Mouse (Mus musculus) MEL (cell line): ENCODE data around the gene Slc26a9. TPM values are rescaled to one million over a fixed set of nuclear protein-coding genes. Genes with fewer than 3 reads are reported as not detected.

Experiments
- DNase-seq: peaks from one replicate; pipeline ENCODE4 v3.0.0; 2011; ENCODE audit warnings: low read depth, low spot score
- H3K27ac ChIP-seq: 2 replicates; pipeline ENCODE4 v1.5.1; 2012; ENCODE audit warnings: low read depth, mild to moderate bottlenecking, control low read depth, low read length, moderate library complexity; ENCODE audit not compliant: control insufficient read depth
- H3K27me3 ChIP-seq, 2 experiments: fragments of 150-350 bp in 1 of 2; sonication (generic) in 1 of 2; 2 replicates each; pipeline ENCODE4 v1.6.1; 2012; ENCODE audit warnings: low read length in 2 of 2, mild to moderate bottlenecking in 2 of 2, improper control_type of control experiment in 1 of 2, moderate library complexity in 1 of 2; ENCODE audit not compliant: insufficient read depth in 2 of 2, control insufficient read depth in 1 of 2
- H3K36me3 ChIP-seq, 2 experiments: 2 replicates each; pipeline ENCODE4 v1.6.1; 2012 to 2014; ENCODE audit warnings: low read length in 2 of 2, improper control_type of control experiment in 1 of 2, inconsistent platforms in 1 of 2, mild to moderate bottlenecking in 1 of 2; ENCODE audit not compliant: insufficient read depth in 2 of 2, control insufficient read depth in 1 of 2
- H3K4me1 ChIP-seq, 2 experiments: fragments of 150-350 bp in 1 of 2; sonication (generic) in 1 of 2; 2 replicates each; pipeline ENCODE4 v1.6.1; 2012; ENCODE audit warnings: low read length in 2 of 2, improper control_type of control experiment in 1 of 2, mild to moderate bottlenecking in 1 of 2; ENCODE audit not compliant: insufficient read depth in 2 of 2, control insufficient read depth in 1 of 2
- H3K4me3 ChIP-seq, 2 experiments: fragments of 150-350 bp in 1 of 2; sonication (generic) in 1 of 2; 2 replicates each; pipeline ENCODE4 v1.5.1; 2012; ENCODE audit warnings: low read depth in 2 of 2, low read length in 2 of 2, mild to moderate bottlenecking in 2 of 2, moderate library complexity in 2 of 2, control low read depth in 1 of 2, improper control_type of control experiment in 1 of 2; ENCODE audit not compliant: control insufficient read depth in 1 of 2, insufficient read depth in 1 of 2
- H3K79me2 ChIP-seq: 2 replicates; pipeline ENCODE4 v1.6.1; 2012; ENCODE audit warnings: mild to moderate bottlenecking, low read length, moderate library complexity; ENCODE audit not compliant: control insufficient read depth, poor library complexity, insufficient read depth
- H3K9ac ChIP-seq: 2 replicates; pipeline ENCODE4 v1.6.1; 2012; ENCODE audit warnings: low read depth, mild to moderate bottlenecking, control low read depth, low read length, moderate library complexity; ENCODE audit not compliant: control insufficient read depth, poor library complexity, severe bottlenecking
- H3K9me3 ChIP-seq: fragments of 150-350 bp; sonication (generic); replicated peaks from 2 replicates; pipeline ENCODE4 v1.6.1; 2012; ENCODE audit warnings: mild to moderate bottlenecking, low read length, improper control_type of control experiment, moderate library complexity; ENCODE audit not compliant: insufficient read depth
- CHD2 ChIP-seq: IDR thresholded peaks from 2 replicates; pipeline ENCODE4 v1.6.1; 2011; ENCODE audit warnings: low read length, improper control_type of control experiment
- CTCF ChIP-seq, 3 experiments: IDR thresholded peaks in 2 of 3; conservative IDR thresholded peaks in 1 of 3; 2 replicates each; pipeline ENCODE4 v1.5.1; 2011 to 2012; ENCODE audit warnings: low read length in 3 of 3, low read depth in 2 of 3, mild to moderate bottlenecking in 2 of 3, improper control_type of control experiment in 1 of 3, inconsistent platforms in 1 of 3, mixed read lengths in 1 of 3, moderate library complexity in 1 of 3; ENCODE audit not compliant: control insufficient read depth in 1 of 3, insufficient read depth in 1 of 3, poor library complexity in 1 of 3, severe bottlenecking in 1 of 3
- E2F4 ChIP-seq: IDR thresholded peaks from 2 replicates; pipeline ENCODE4 v1.6.1; 2011; ENCODE audit warnings: low read depth, low read length, improper control_type of control experiment, borderline replicate concordance
- GABPA ChIP-seq: IDR thresholded peaks from 2 replicates; pipeline ENCODE4 v1.6.1; 2012; ENCODE audit warnings: low read depth, mild to moderate bottlenecking, inconsistent platforms, low read length, improper control_type of control experiment, moderate library complexity
- GATA1 ChIP-seq: IDR thresholded peaks from 2 replicates; pipeline ENCODE4 v1.6.1; 2011; ENCODE audit warnings: low read depth, low read length, improper control_type of control experiment
- KAT2A ChIP-seq: conservative IDR thresholded peaks from 2 replicates; pipeline ENCODE4 v1.6.1; 2012; ENCODE audit warnings: low read depth, low read length, improper control_type of control experiment, inconsistent platforms
- MAX ChIP-seq: IDR thresholded peaks from 2 replicates; pipeline ENCODE4 v1.6.1; 2011; ENCODE audit warnings: low read length, improper control_type of control experiment
- MEF2A ChIP-seq: IDR thresholded peaks from 2 replicates; pipeline ENCODE4 v1.6.1; 2014; ENCODE audit warnings: low read depth, mild to moderate bottlenecking, inconsistent platforms, low read length, improper control_type of control experiment; ENCODE audit not compliant: poor library complexity, insufficient replicate concordance, severe bottlenecking; ENCODE audit errors: extremely low read depth
- MXI1 ChIP-seq: IDR thresholded peaks from 2 replicates; pipeline ENCODE4 v1.6.1; 2011; ENCODE audit warnings: mild to moderate bottlenecking, low read depth, low read length, improper control_type of control experiment
- MYB ChIP-seq: IDR thresholded peaks from 2 replicates; pipeline ENCODE4 v1.6.1; 2011; ENCODE audit warnings: mild to moderate bottlenecking, low read depth, low read length, improper control_type of control experiment
- MYC ChIP-seq: IDR thresholded peaks from 2 replicates; pipeline ENCODE4 v1.6.1; 2011; ENCODE audit warnings: low read depth, mild to moderate bottlenecking, low read length, improper control_type of control experiment, moderate library complexity
- POLR2A ChIP-seq, 2 experiments: IDR thresholded peaks; 2 replicates each; pipeline ENCODE4 v1.6.1; 2011 to 2012; ENCODE audit warnings: low read length in 2 of 2, mild to moderate bottlenecking in 2 of 2, control low read depth in 1 of 2, improper control_type of control experiment in 1 of 2, low read depth in 1 of 2, moderate library complexity in 1 of 2; ENCODE audit not compliant: control insufficient read depth in 1 of 2, insufficient read depth in 1 of 2, poor library complexity in 1 of 2
- POLR2AphosphoS2 ChIP-seq: IDR thresholded peaks from 2 replicates; pipeline ENCODE4 v1.6.1; 2011; ENCODE audit warnings: low read length, improper control_type of control experiment
- POLR2AphosphoS5 ChIP-seq: IDR thresholded peaks from 2 replicates; pipeline ENCODE4 v1.6.1; 2012; ENCODE audit warnings: low read depth, borderline replicate concordance, mild to moderate bottlenecking, inconsistent platforms, low read length, moderate library complexity, mixed read lengths
- RAD21 ChIP-seq: IDR thresholded peaks from 2 replicates; pipeline ENCODE4 v1.6.1; 2011; ENCODE audit warnings: mild to moderate bottlenecking, low read depth, low read length, improper control_type of control experiment
- TAL1 ChIP-seq: IDR thresholded peaks from 2 replicates; pipeline ENCODE4 v1.6.1; 2012; ENCODE audit warnings: mild to moderate bottlenecking, inconsistent platforms, low read length, moderate library complexity, mixed read lengths
- TBP ChIP-seq: IDR thresholded peaks from 2 replicates; pipeline ENCODE4 v1.8.0; 2011; ENCODE audit warnings: low read depth, low read length, improper control_type of control experiment
- TCF12 ChIP-seq: IDR thresholded peaks from 2 replicates; pipeline ENCODE4 v1.6.1; 2014; ENCODE audit warnings: low read depth, mild to moderate bottlenecking, inconsistent platforms, low read length, improper control_type of control experiment, moderate library complexity
- USF1 ChIP-seq: IDR thresholded peaks from 2 replicates; pipeline ENCODE4 v1.6.1; 2014; ENCODE audit warnings: low read depth, mild to moderate bottlenecking, inconsistent platforms, low read length, improper control_type of control experiment, moderate library complexity
- USF2 ChIP-seq, 2 experiments: IDR thresholded peaks; 2 replicates each; pipeline ENCODE4 v1.6.1; 2011 to 2012; ENCODE audit warnings: improper control_type of control experiment in 2 of 2, low read length in 2 of 2, borderline replicate concordance in 1 of 2, inconsistent platforms in 1 of 2, low read depth in 1 of 2, mild to moderate bottlenecking in 1 of 2; ENCODE audit not compliant: insufficient read depth in 1 of 2
- ZC3H11A ChIP-seq: IDR thresholded peaks from 2 replicates; pipeline ENCODE4 v1.6.1; 2012; ENCODE audit warnings: low read depth, mild to moderate bottlenecking, inconsistent platforms, low read length, improper control_type of control experiment
- polyA plus RNA-seq, 2 experiments: library from polyadenylated mRNA; stranded (reverse) in 1 of 2; unstranded in 1 of 2; fragments of >175 nt in 1 of 2; fragments of >200 nt in 1 of 2; gene quantifications; 2 replicates each; pipeline versions ENCODE4 v1.2.1 to v1.2.4; 2012; ENCODE audit warnings: low replicate concordance in 2 of 2, low read depth in 1 of 2; ENCODE audit not compliant: insufficient read length in 2 of 2, insufficient read depth in 1 of 2, missing spikeins in 1 of 2
- total RNA-seq: library from RNA; depleted of rRNA; stranded (reverse); fragments of 300-350 nt; gene quantifications from 2 replicates; pipeline ENCODE4 v1.2.3, GENCODE M21; 2012

Gene Slc26a9
- total and polyA plus RNA-seq, 3 experiments: 0.04 TPM; not detected in 2

- Histone ChIP-seq H3K27me3 (peaks cover 12 to 19% of the 10 kb centered on the region in 2 experiments), H3K4me1 (no peaks in the 10 kb centered on the region), H3K4me3 (no peak overlapping the region), H3K27ac (no peak overlapping the region), H3K79me2 (no peaks in the 10 kb centered on the region), H3K36me3 (no peaks in the 10 kb centered on the region), H3K9me3 (no peaks in the 10 kb centered on the region), H3K9ac (no peak overlapping the region)
- no peak for TF ChIP-seq GABPA
- TF ChIP-seq TCF12: no peak
- TF ChIP-seq MXI1: no peak
- no peak for DNase-seq
Observed at GRCm38 (mm10) chr1:131811393-131811792, 67.6 kb downstream of the Slc26a9 start.

DNA sequence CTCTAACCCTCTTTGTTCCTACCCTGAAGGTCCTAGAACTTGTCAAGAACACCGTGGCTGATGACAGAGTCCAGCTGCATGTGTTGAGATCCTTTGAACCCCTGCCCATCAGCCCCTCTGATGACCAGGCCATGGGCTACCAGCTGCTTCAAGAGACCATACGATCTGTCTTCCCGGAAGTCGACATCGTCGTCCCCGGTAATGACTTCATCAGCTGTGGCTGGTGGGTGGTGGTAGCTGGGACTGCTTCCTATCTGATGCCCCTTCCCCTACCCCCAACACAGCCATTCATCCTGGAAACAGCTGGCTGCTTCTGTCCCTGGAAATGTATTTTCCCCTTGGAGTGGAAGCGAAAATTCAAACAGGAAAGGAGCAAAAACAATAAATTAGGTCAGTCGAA, 68.2 kb downstream of the Slc26a9 start:
- no peaks in the 10 kb centered on the region for H3K4me1 ChIP-seq
- H3K4me3 ChIP-seq: no peak overlapping the region
- H3K27ac ChIP-seq: no peak overlapping the region
- H3K9me3 ChIP-seq: no peaks in the 10 kb centered on the region
- H3K79me2 ChIP-seq: no peaks in the 10 kb centered on the region
- DNase-seq: no peak
- TF ChIP-seq MAX (no peak), POLR2AphosphoS2 (no peak), ZC3H11A (no peak), USF2 (IDR thresholded peaks at IDR 0.05; ENCODE audit: borderline replicate concordance in 1 of 2, insufficient read depth in 1 of 2, low read depth in 1 of 2, low read length in 2 of 2) (no peak), CHD2 (no peak), USF1 (no peak), KAT2A (no peak), TBP (no peak), RAD21 (no peak), CTCF (IDR thresholded peaks at IDR 0.05 in 2 of 3, conservative IDR thresholded peaks at IDR 0.05 in 1 of 3; ENCODE audit: control insufficient read depth in 1 of 3, insufficient read depth in 1 of 3, low read depth in 2 of 3, low read length in 3 of 3, poor library complexity in 1 of 3, severe bottlenecking in 1 of 3) (no peak), POLR2AphosphoS5 (no peak), TAL1 (no peak), MYC (no peak), MEF2A (no peak), GABPA (no peak), GATA1 (no peak), E2F4 (no peak), MYB (no peak), MXI1 (no peak), POLR2A (IDR thresholded peaks at IDR 0.05; ENCODE audit: control insufficient read depth in 1 of 2, insufficient read depth in 1 of 2, low read depth in 1 of 2, low read length in 2 of 2, poor library complexity in 1 of 2) (no peak)
- no peak overlapping the region for H3K9ac ChIP-seq
- H3K36me3 ChIP-seq: no peaks in the 10 kb centered on the region
- H3K27me3 ChIP-seq: peaks cover 17 to 25% of the 10 kb centered on the region in 2 experiments
